Mouse (Mus musculus): ENCODE results near the gene Moxd1. TPM values are rescaled to one million over a fixed set of nuclear protein-coding genes. Genes with fewer than 3 reads are reported as not detected.

The Moxd1 gene
- polyA plus RNA-seq, 1 experiment from 2014 or later, result 6.7 TPM

DNA sequence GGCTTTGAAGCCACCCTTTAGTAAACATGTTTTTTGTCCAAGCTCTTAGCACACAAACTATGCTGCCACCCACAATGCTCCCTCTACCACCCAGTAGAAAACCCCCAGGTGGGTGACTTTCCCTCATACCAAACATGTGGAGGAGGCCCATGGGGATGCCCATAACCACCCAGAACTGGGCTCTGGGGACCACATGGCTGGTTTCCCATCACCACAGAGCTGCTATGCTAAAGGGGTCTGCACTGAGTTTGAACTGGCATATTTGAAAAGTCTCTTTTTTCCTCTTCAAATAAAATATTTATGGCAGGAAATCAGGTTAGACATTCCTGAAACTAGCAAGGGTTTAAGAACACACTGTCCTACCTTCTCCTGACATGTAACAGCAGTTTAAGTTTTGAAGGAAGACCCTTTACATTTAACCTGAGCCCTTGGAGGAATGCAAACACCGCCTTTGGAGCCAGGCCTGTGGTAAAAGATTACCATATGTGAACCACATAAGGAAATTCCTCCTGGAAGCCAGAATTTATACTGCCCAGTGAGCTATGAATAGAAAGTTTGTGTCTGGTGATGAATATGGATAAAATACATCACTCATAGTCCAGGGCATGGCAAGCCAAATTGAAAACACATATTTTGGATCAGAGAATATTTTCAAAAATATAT lies 117.4 kb downstream of the Moxd1 start:
- H3K27ac ChIP-seq (ENCODE audit: low read length), result no peak overlapping the region
- 0 out of 2 replicates have a peak, but pooled peaks cover 3% of the 10 kb centered on the region for H3K4me1 ChIP-seq (replicated peaks; ENCODE audit: control insufficient read depth, insufficient read depth, low read length)
- no peak overlapping the region for H3K9ac ChIP-seq (ENCODE audit: low read length)
- no peak for ATAC-seq (ENCODE audit: low read depth)
- 55% methylated on average over 1 of the region's 1 CpGs for WGBS
- H3K27me3 ChIP-seq (ENCODE audit: control insufficient read depth, insufficient read depth, low read depth, low read length), result no peaks in the 10 kb centered on the region
- H3K4me2 ChIP-seq (ENCODE audit: low read depth, low read length), result no peak overlapping the region
- H3K9me3 ChIP-seq (ENCODE audit: control insufficient read depth, low read length), result no peaks in the 10 kb centered on the region
- H3K4me3 ChIP-seq (ENCODE audit: low read length), result no peak overlapping the region
- H3K36me3 ChIP-seq (ENCODE audit: control insufficient read depth, insufficient read depth, low read length), result no peaks in the 10 kb centered on the region

DNA sequence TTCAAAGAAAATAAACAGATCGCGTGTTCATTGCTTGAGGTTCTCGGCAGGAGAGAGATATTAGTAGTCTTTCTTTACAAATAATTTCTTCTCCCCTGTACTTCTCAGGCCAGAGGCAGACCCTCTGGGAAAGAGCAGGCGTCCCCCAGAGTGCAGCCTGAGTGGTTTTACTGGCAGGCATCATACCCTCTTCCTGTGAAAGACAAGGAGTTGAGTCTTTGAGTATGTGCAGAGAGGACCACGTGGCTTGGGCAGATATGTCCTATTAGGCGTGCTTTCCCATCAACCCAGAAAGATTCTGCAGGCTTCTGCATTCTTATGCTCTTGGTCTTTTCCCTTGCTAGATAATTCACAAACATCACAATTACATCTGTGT lies 117.9 kb downstream of the Moxd1 start:
- H3K4me1 ChIP-seq (replicated peaks; ENCODE audit: control insufficient read depth, insufficient read depth, low read length), result 0 out of 2 replicates have a peak, but pooled peaks cover 3% of the 10 kb centered on the region
- 72% methylated on average over 6 of the region's 6 CpGs for WGBS
- no peak overlapping the region for H3K27ac ChIP-seq (ENCODE audit: low read length)
- H3K4me3 ChIP-seq (ENCODE audit: low read length), result no peak overlapping the region
- H3K27me3 ChIP-seq (ENCODE audit: control insufficient read depth, insufficient read depth, low read depth, low read length), result no peaks in the 10 kb centered on the region
- no peak overlapping the region for H3K4me2 ChIP-seq (ENCODE audit: low read depth, low read length)
- no peak for ATAC-seq (ENCODE audit: low read depth)
- no peaks in the 10 kb centered on the region for H3K9me3 ChIP-seq (ENCODE audit: control insufficient read depth, low read length)
- H3K9ac ChIP-seq (ENCODE audit: low read length), result no peak overlapping the region
- H3K36me3 ChIP-seq (ENCODE audit: control insufficient read depth, insufficient read depth, low read length), result no peaks in the 10 kb centered on the region

DNA sequence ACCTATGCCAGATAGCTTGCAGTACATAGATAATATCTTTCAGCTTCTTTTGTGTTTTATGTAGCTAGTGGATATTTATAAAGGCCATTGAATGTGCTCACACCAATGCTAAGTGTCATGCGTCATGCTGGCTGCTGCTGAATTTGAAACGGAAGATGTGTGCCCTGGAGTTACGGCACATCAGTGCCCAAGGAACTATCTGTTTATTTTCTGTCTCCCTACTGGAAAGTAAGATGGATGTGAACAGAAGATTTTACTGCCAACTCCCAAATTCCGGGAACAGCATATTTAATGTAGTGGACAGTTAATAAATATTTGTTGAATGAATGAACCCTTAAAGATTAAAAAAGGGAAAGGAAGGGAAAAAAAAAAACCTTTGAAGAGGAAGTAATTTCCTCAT lies 119.8 kb downstream of the Moxd1 start:
- no peaks in the 10 kb centered on the region for H3K36me3 ChIP-seq (ENCODE audit: control insufficient read depth, insufficient read depth, low read length)
- H3K27ac ChIP-seq (ENCODE audit: low read length), result no peak overlapping the region
- no peak overlapping the region for H3K4me3 ChIP-seq (ENCODE audit: low read length)
- WGBS, result 21% methylated on average over 4 of the region's 4 CpGs
- peak; percentile 38; the same call in 1 of the 2 replicates for ATAC-seq (ENCODE audit: low read depth)
- H3K27me3 ChIP-seq (ENCODE audit: control insufficient read depth, insufficient read depth, low read depth, low read length), result no peaks in the 10 kb centered on the region
- 0 out of 2 replicates have a peak, but pooled peaks cover 3% of the 10 kb centered on the region for H3K4me1 ChIP-seq (replicated peaks; ENCODE audit: control insufficient read depth, insufficient read depth, low read length)
- H3K9me3 ChIP-seq (ENCODE audit: control insufficient read depth, low read length), result no peaks in the 10 kb centered on the region
- no peak overlapping the region for H3K4me2 ChIP-seq (ENCODE audit: low read depth, low read length)
- H3K9ac ChIP-seq (ENCODE audit: low read length), result no peak overlapping the region

Other genes starting within 250 kb of the Moxd1 start
- not detected in 2 replicates for gene Taar6, start 237.9 kb upstream of the Moxd1 start, polyA plus RNA-seq (2015; fragmentation: Nextera tagmentation; extraction: Ambion mirVana)
- gene Taar7a, start 230.0 kb upstream of the Moxd1 start, polyA plus RNA-seq (2015; fragmentation: Nextera tagmentation; extraction: Ambion mirVana), result not detected in 2 replicates
- not detected in 2 replicates for gene Taar7b, start 223.6 kb upstream of the Moxd1 start, polyA plus RNA-seq (2015; fragmentation: Nextera tagmentation; extraction: Ambion mirVana)
- not detected in 2 replicates for gene Taar7d, start 196.3 kb upstream of the Moxd1 start, polyA plus RNA-seq (2015; fragmentation: Nextera tagmentation; extraction: Ambion mirVana)
- gene Taar7e, start 185.9 kb upstream of the Moxd1 start, polyA plus RNA-seq (2015; fragmentation: Nextera tagmentation; extraction: Ambion mirVana), result not detected in 2 replicates
- not detected in 2 replicates for gene Taar7f, start 174.0 kb upstream of the Moxd1 start, polyA plus RNA-seq (2015; fragmentation: Nextera tagmentation; extraction: Ambion mirVana)
- not detected in 2 replicates for gene Taar8a, start 147.0 kb upstream of the Moxd1 start, polyA plus RNA-seq (2015; fragmentation: Nextera tagmentation; extraction: Ambion mirVana)
- gene Taar8b, start 131.2 kb upstream of the Moxd1 start, polyA plus RNA-seq (2015; fragmentation: Nextera tagmentation; extraction: Ambion mirVana), result not detected in 2 replicates
- gene Taar8c, start 121.6 kb upstream of the Moxd1 start, polyA plus RNA-seq (2015; fragmentation: Nextera tagmentation; extraction: Ambion mirVana), result not detected in 2 replicates
- gene Taar9, start 114.0 kb upstream of the Moxd1 start, polyA plus RNA-seq (2015; fragmentation: Nextera tagmentation; extraction: Ambion mirVana), result not detected in 2 replicates
- gene Stx7, start 74.2 kb upstream of the Moxd1 start, polyA plus RNA-seq (2015; fragmentation: Nextera tagmentation; extraction: Ambion mirVana), result 89.9 and 95.5 TPM in 2 replicates